Mouse (Mus musculus): ENCODE measurements around the gene Pax2. TPM values are rescaled to one million over a fixed set of nuclear protein-coding genes. Genes with fewer than 3 reads are reported as not detected.

Pax2 gene
- polyA plus RNA-seq, 1 experiment from 2014 or later = 0.20 TPM

DNA sequence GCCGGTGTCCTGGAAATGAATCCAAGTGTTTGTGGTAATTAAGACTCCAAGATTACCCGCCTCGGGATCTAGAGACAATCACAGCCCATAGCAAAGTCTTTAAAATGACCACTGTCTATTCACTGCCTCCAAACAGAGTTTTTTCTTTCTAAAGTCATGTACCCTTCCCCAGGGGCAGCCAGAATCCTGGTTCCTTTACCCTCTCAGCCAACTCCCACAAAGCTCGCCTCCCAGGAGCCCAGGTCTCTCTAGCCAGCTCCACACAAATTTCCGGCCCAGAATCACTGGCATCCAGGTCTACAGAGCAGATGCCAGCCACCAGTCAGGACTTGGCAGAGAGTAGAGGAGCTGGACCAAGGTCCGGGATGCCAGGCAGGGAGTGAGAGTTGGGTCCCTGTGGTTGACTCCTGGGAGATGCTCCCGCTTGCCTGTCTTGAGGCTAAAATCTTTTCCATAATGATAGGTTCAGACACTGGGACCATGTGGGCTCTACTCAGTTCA, 6.3 kb downstream of the Pax2 start:
- Histone ChIP-seq H3K4me3 (no peak overlapping the region), H3K36me3 (no peaks in the 10 kb centered on the region), H3K4me1 (peaks cover 21% of the 10 kb centered on the region), H3K9me3 (replicated peaks) (no peaks in the 10 kb centered on the region), H3K27ac (no peak overlapping the region), H3K27me3 (ENCODE audit: low read depth, poor library complexity, severe bottlenecking) (peaks cover 98% of the 10 kb centered on the region)
- WGBS = 42% methylated on average over 7 of the region's 7 CpGs
- DNase-seq (ENCODE audit: low spot score) = peak; percentile 36

DNA sequence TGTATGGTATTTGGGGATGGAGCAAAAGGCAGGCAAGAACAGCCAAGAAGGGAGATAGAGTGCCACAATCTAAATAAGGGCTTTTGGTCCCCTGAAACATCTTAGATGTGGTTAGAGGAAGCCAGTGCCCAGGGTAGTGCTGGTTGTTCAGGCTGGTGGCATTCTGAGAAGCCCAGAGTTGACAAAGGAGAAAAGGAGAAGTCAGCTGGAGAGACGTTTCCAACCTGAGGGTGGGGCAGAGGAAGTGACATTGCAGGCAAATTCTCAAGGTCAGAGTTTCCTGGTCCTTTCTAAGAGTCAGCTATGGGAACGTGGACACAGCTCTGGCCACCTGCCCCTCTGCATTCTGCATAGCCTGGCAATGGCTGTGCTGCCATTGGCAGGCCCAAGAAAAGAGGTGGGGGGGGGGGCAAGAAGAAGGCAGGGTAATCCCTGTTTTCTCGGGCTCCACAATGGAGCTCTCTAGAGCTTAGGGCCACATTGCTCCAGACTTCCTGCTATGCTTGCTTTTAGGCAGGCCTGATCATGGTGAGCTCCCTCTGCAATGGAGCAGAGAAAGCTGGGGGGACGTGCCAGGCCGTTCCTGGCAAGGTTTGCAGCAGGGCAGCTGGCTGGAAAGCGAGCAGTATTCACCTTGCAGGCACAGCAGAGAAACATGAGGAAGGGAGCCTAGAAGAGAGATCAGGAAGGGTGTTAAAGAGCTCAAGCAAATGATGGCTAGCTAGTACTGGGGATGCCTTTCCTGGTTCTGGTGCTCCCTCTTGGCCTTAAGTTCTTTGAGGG, 14.6 kb downstream of the Pax2 start:
- H3K27me3 ChIP-seq (ENCODE audit: low read depth, poor library complexity, severe bottlenecking) = peaks cover 67% of the 10 kb centered on the region
- WGBS = 76% methylated on average over 6 of the region's 6 CpGs
- no peaks in the 10 kb centered on the region for H3K36me3 ChIP-seq
- no peak for DNase-seq (ENCODE audit: low spot score)
- no peak overlapping the region for H3K4me3 ChIP-seq
- no peaks in the 10 kb centered on the region for H3K9me3 ChIP-seq (replicated peaks)
- H3K27ac ChIP-seq = no peak overlapping the region
- H3K4me1 ChIP-seq = no peaks in the 10 kb centered on the region

- H3K36me3 ChIP-seq = no peaks in the 10 kb centered on the region
- 86% methylated on average over 13 of the region's 13 CpGs for WGBS
- peaks cover 63% of the 10 kb centered on the region for H3K27me3 ChIP-seq (ENCODE audit: low read depth, poor library complexity, severe bottlenecking)
Measured at GRCm38 (mm10) chr19:44771499-44771898, 15.7 kb downstream of the Pax2 start.

GRCm38 (mm10) chr19:44781987-44782386, 26.1 kb downstream of the Pax2 start:
- no peak for DNase-seq (ENCODE audit: low spot score)
- H3K27me3 ChIP-seq (ENCODE audit: low read depth, poor library complexity, severe bottlenecking) = peaks cover 51% of the 10 kb centered on the region
- 0 out of 2 replicates have a peak, but pooled peaks cover 5% of the 10 kb centered on the region for H3K4me1 ChIP-seq
- no peaks in the 10 kb centered on the region for H3K9me3 ChIP-seq (replicated peaks)
- H3K27ac ChIP-seq = no peak overlapping the region
- WGBS = 74% methylated on average over 3 of the region's 3 CpGs
- H3K36me3 ChIP-seq = no peaks in the 10 kb centered on the region
- H3K4me3 ChIP-seq = no peak overlapping the region

More at GRCm38 (mm10) chr19:44771499-44771898, 15.7 kb downstream of the Pax2 start:
- no peaks in the 10 kb centered on the region for H3K4me1 ChIP-seq
- no peaks in the 10 kb centered on the region for H3K9me3 ChIP-seq (replicated peaks)
- DNase-seq (ENCODE audit: low spot score) = no peak
- H3K4me3 ChIP-seq = no peak overlapping the region
- no peak overlapping the region for H3K27ac ChIP-seq

DNA sequence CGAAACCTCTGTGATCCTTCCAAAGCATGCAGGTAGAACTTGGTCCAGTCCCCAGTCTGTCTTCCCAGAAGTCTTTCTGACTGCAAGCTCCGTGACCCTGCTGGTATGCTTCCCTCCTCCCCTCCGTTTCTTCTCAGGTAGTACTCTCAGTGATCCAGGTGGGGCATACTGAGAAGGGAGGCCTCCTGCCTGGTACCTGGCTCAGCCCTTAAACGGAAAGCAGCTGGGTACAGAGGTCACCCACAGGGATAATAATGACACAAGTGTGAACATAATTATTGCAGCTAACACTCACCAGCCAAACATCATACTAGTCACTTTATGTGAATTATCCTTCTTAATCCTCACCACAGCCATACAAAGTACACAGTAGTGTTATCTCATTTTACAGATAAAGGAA, 28.5 kb downstream of the Pax2 start:
- Histone ChIP-seq H3K4me3 (no peak overlapping the region), H3K27ac (no peak overlapping the region), H3K27me3 (ENCODE audit: low read depth, poor library complexity, severe bottlenecking) (peaks cover 72% of the 10 kb centered on the region), H3K4me1 (0 out of 2 replicates have a peak, but pooled peaks cover 5% of the 10 kb centered on the region), H3K36me3 (no peaks in the 10 kb centered on the region), H3K9me3 (replicated peaks) (no peaks in the 10 kb centered on the region)
- DNase-seq (ENCODE audit: low spot score) = no peak
- 62% methylated on average over 4 of the region's 4 CpGs for WGBS

GRCm38 (mm10) chr19:44788488-44788887, 32.6 kb downstream of the Pax2 start:
- WGBS = 91% methylated on average over 8 of the region's 8 CpGs
- Histone ChIP-seq H3K36me3 (no peaks in the 10 kb centered on the region), H3K4me3 (no peak overlapping the region), H3K9me3 (replicated peaks) (no peaks in the 10 kb centered on the region), H3K27ac (no peak overlapping the region), H3K4me1 (peaks cover 12% of the 10 kb centered on the region), H3K27me3 (ENCODE audit: low read depth, poor library complexity, severe bottlenecking) (peaks cover 74% of the 10 kb centered on the region)
- no peak for DNase-seq (ENCODE audit: low spot score)

DNA sequence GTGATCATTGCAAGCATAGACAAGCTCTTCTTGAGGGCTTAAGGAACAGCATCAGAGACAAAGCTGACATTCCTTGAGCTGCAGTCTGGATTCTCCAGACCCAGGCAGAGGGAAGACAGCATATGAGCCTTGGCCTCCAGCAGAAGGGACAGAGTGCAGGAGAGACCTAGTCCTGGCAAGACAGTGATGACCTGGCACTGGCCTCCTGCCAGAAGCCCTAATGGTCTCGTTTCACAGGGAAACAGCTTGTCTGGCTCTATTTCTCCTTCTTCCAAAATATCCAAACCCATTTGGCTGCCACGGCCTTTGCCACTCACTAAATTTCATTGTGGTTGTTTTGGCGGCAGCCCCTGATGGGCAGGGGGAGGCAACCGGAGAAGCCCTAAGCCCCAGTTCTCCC, 36.1 kb downstream of the Pax2 start:
- WGBS = 76% methylated on average over 4 of the region's 4 CpGs
- Histone ChIP-seq H3K36me3 (no peaks in the 10 kb centered on the region), H3K9me3 (replicated peaks) (no peaks in the 10 kb centered on the region), H3K27ac (no peak overlapping the region), H3K27me3 (ENCODE audit: low read depth, poor library complexity, severe bottlenecking) (peaks cover 53% of the 10 kb centered on the region), H3K4me3 (no peak overlapping the region), H3K4me1 (peaks cover 15% of the 10 kb centered on the region)
- DNase-seq (ENCODE audit: low spot score) = no peak

- Histone ChIP-seq H3K9me3 (replicated peaks) (no peaks in the 10 kb centered on the region), H3K36me3 (no peaks in the 10 kb centered on the region), H3K4me1 (peaks cover 45% of the 10 kb centered on the region), H3K27me3 (ENCODE audit: low read depth, poor library complexity, severe bottlenecking) (peaks cover 39% of the 10 kb centered on the region), H3K4me3 (0 out of 2 replicates have a peak overlapping the region, but pooled peaks have one; percentile 13), H3K27ac (0 out of 2 replicates have a peak overlapping the region, but pooled peaks have one; percentile 14)
- 16% methylated on average over 21 of the region's 21 CpGs for WGBS
- no peak for DNase-seq (ENCODE audit: low spot score)
Measured at GRCm38 (mm10) chr19:44797110-44798060, 41.5 kb downstream of the Pax2 start.

DNA sequence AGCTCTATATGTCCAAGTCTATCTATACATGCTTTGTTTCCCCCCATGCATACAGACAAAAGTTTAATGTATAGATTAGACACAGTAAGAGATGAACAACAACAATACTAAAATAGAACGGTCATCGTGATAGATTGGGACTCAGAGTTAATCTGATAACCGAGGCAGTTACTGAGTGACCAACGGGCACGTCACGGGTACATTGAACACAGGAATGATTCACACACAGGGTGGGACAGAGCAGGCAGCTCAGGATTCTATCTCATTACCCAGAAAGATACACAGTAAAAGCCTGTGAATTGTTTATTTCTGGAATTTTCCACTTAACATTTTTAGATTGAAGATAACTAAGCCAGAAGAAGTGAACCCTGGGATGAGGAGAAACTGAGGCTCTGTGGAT, 42.9 kb downstream of the Pax2 start:
- Histone ChIP-seq H3K4me3 (no peak overlapping the region), H3K27me3 (ENCODE audit: low read depth, poor library complexity, severe bottlenecking) (peaks cover 48% of the 10 kb centered on the region), H3K9me3 (replicated peaks) (no peaks in the 10 kb centered on the region), H3K4me1 (peaks cover 51% of the 10 kb centered on the region), H3K27ac (no peak overlapping the region), H3K36me3 (no peaks in the 10 kb centered on the region)
- 94% methylated on average over 6 of the region's 6 CpGs for WGBS
- no peak for DNase-seq (ENCODE audit: low spot score)

DNA sequence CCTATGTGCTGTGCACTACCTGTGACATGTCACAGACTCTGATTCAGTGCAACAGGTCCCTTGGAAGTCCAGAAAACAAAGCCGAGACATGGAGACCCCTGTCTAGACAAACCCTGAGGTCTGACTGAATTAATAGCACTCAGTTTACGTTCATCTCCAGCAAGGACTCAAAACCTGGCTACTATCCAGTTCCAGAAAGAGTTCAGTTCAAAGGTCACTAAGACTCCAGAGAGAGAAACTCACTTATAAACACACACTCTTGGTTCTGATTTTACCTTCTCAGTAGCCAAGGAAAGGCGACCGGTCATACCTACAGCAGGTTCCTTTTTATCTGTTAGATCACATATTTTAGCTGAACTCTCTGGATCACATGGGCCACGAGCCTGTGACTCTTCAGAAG, 43.3 kb downstream of the Pax2 start:
- no peaks in the 10 kb centered on the region for H3K9me3 ChIP-seq (replicated peaks)
- no peak overlapping the region for H3K4me3 ChIP-seq
- H3K27ac ChIP-seq = no peak overlapping the region
- H3K36me3 ChIP-seq = no peaks in the 10 kb centered on the region
- peaks cover 51% of the 10 kb centered on the region for H3K4me1 ChIP-seq
- whole genome bisulfite sequencing = 80% methylated on average over 5 of the region's 5 CpGs
- DNase-seq (ENCODE audit: low spot score) = no peak
- H3K27me3 ChIP-seq (ENCODE audit: low read depth, poor library complexity, severe bottlenecking) = peaks cover 51% of the 10 kb centered on the region

DNA sequence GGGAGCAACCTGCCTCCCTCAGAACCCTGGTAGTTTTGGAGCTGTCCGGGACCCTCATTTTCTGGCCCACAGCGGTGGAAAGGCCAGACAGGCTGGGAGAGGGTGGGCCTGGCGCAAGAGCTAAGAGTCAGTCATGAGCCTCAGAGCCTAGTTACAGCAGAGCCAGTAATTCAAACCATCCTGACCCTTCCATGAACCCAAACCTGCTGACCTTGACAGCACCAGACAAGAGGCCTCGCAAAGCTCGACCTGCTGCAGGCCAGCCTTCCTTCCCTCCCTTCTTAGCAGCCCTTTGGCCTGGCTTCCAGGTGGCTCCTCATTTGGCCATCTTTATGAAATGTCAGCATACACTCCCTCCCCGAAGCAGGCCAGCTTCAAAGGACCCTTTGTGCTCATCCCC, 44.5 kb downstream of the Pax2 start:
- Histone ChIP-seq H3K4me3 (no peak overlapping the region), H3K4me1 (peaks cover 51% of the 10 kb centered on the region), H3K36me3 (no peaks in the 10 kb centered on the region), H3K9me3 (replicated peaks) (no peaks in the 10 kb centered on the region), H3K27me3 (ENCODE audit: low read depth, poor library complexity, severe bottlenecking) (peaks cover 61% of the 10 kb centered on the region), H3K27ac (no peak overlapping the region)
- WGBS = 36% methylated on average over 6 of the region's 6 CpGs
- no peak for DNase-seq (ENCODE audit: low spot score)

DNA sequence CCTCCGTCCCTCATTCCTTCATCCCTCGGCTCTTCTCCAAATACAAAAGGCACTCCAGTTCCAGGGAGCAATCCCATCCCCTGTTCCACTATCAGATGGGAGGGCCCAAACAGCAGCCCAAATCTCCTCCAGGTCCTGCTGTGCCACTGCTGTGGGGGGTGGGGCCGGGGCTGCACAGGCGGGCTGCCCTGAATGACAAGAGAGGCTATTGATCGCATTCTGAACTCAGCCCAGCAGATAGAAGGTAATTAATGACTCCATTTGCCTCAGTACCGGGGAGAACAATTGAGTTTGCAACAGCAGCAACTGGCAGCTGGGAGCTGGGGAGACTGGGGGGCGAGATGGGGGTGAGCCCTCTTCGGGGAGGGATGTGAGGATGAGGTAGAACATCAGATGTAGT, 52.9 kb downstream of the Pax2 start:
- no peak for DNase-seq (ENCODE audit: low spot score)
- H3K36me3 ChIP-seq = no peaks in the 10 kb centered on the region
- H3K9me3 ChIP-seq (replicated peaks) = no peaks in the 10 kb centered on the region
- no peak overlapping the region for H3K27ac ChIP-seq
- no peak overlapping the region for H3K4me3 ChIP-seq
- WGBS = 5% methylated on average over 8 of the region's 8 CpGs
- peaks cover 85% of the 10 kb centered on the region for H3K27me3 ChIP-seq (ENCODE audit: low read depth, poor library complexity, severe bottlenecking)
- peaks cover 19% of the 10 kb centered on the region for H3K4me1 ChIP-seq

All from limb, embryonic 10.5 days (tissue).